Mouse (Mus musculus): ENCODE results near the gene Diablo.

DNA sequence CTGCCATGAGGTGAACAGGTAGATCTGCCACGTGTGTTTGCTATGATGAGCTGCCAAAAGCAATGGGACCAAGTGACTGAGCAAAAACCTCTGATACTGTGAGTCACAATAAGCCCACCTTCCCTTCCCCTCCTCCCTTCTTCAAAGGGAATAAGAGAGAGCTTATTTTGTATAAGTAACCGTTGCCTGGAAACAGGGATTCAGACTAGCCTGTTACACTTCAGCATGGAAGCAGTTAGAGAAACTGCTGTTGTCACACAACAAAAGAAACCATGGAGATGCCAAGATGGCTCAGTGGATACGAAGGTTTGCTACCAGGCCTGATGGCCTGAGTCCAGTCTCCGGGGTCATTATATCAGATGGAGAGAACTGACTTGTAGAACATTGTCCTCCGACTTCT, 50.2 kb downstream of the Diablo start:
- TF ChIP-seq CTCF (IDR thresholded peaks at IDR 0.05; ENCODE audit: insufficient read depth, low read depth, low read length) = no peak
- TF ChIP-seq POLR2A (IDR thresholded peaks at IDR 0.05; ENCODE audit: insufficient read depth, low read depth, low read length) = no peak
